Mouse (Mus musculus): Measurements from ENCODE around the gene Gstp2.

GRCm38 (mm10) chr19:4071406-4071805 lies 25.6 kb upstream of the Gstp2 start:
- TF ChIP-seq CTCF (IDR thresholded peaks at IDR 0.05; ENCODE audit: low read depth): no peak
- no peak for TF ChIP-seq EP300 (IDR thresholded peaks at IDR 0.05; ENCODE audit: low read depth)

Measured in liver, postnatal 0 days (tissue).